Mouse (Mus musculus): ENCODE results near the gene Gpr161. TPM values are rescaled to one million over a fixed set of nuclear protein-coding genes. Genes with fewer than 3 reads are reported as not detected.
A peak's percentile ranks its signal among the peaks of the same experiment; 100 is the strongest.

Gene Gpr161
- polyA plus RNA-seq, 1 experiment from 2014 or later, result 1.4 TPM

DNA sequence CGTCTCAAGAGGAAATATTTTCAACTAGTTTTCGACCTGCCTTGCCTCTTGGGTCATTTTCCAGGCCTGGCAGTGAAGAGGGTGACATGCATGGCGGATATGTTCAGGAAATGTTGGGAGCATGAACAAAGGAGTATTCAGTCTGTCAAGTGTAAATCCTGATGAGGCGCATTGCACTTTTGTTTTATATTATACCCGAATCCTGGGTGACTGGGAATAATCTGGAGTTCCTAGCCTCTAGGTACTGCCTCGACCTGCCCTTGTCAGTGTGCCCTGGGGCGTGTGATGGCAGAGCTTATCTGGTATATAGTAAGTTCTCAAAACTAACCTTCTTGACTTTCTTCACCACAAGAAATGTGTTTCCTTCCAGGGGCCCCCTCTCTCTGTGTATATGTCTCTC, 11.5 kb upstream of the Gpr161 start:
- Histone ChIP-seq H3K27ac (replicated peaks) (no peak overlapping the region), H3K36me3 (peaks cover 10% of the 10 kb centered on the region; the same call in 1 of the 2 replicates), H3K9me3 (replicated peaks) (no peaks in the 10 kb centered on the region), H3K4me3 (no peak overlapping the region), H3K27me3 (ENCODE audit: low read depth, poor library complexity, severe bottlenecking) (no peaks in the 10 kb centered on the region), H3K4me1 (peaks cover 49% of the 10 kb centered on the region)
- 85% methylated on average over 7 of the region's 7 CpGs for WGBS
- no peak for DNase-seq (ENCODE audit: low spot score)

DNA sequence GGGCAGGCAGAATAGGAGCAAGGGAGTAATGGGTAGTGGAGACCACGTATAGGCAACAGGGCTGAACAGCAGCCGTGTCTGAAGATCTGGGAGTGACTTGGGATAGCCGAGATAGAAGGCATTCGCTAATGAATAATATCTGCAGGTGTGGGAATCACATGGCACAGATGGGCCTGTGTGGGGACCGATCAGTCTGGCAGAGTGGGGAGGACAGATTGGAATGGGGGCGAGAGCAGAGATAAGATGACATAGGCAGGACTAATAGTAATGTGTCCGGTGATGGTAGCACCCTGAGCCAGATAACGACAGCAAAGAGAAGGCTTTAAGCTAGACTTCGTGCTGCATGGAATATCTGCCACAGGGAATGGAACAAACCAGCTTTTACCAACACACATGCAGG, 7.4 kb upstream of the Gpr161 start:
- Histone ChIP-seq H3K9me3 (replicated peaks) (no peaks in the 10 kb centered on the region), H3K4me1 (peaks cover 21% of the 10 kb centered on the region), H3K36me3 (peaks cover 16% of the 10 kb centered on the region), H3K27ac (replicated peaks) (no peak overlapping the region), H3K27me3 (ENCODE audit: low read depth, poor library complexity, severe bottlenecking) (no peaks in the 10 kb centered on the region), H3K4me3 (no peak overlapping the region)
- no peak for DNase-seq (ENCODE audit: low spot score)
- WGBS, result 95% methylated on average over 9 of the region's 9 CpGs

DNA sequence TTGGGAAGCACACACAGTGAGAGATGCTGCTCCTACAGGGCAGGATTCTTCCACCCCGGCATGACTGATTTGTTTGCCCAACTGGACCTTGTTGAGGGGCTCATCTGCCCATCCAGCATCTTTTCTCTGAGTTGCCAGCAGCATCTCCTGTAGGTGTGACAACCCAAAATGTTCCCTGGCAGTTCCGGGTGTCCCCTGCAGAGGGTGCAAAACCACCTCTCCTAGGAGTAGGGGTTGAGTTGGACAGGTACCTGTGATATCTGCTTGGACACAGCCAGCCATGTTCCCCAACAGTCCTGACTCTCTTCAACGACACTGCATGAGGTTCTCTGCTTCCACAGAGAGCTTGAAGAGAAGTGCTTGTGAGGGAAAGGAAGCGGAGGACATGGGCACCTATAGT, 5.8 kb upstream of the Gpr161 start:
- no peak for DNase-seq (ENCODE audit: low spot score)
- H3K9me3 ChIP-seq (replicated peaks), result no peaks in the 10 kb centered on the region
- WGBS, result 94% methylated on average over 4 of the region's 4 CpGs

DNA sequence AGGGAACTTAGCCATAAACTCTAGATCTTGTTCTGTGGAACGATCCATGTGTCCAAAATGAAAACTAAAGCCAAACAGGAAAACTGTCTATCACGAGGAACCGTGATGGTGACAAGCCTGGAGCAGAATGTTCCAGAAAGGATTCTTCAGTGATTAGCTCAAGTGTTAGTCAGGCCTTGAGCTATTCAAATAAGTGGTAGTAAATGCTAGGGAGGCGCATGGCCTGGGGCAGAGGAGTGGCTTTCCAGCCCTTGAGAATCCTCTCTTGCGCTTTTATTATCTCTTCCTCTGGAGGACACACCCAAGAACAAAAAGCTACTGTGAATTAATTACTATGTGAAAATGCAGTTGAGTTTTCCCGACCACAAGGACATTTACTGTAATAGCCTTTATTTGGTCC, 4.0 kb upstream of the Gpr161 start:
- Histone ChIP-seq H3K27me3 (ENCODE audit: low read depth, poor library complexity, severe bottlenecking) (no peaks in the 10 kb centered on the region), H3K4me3 (no peak overlapping the region), H3K36me3 (peaks cover 48% of the 10 kb centered on the region), H3K9me3 (replicated peaks) (no peaks in the 10 kb centered on the region), H3K4me1 (no peaks in the 10 kb centered on the region), H3K27ac (replicated peaks) (no peak overlapping the region)
- WGBS, result 95% methylated on average over 6 of the region's 6 CpGs
- no peak for DNase-seq (ENCODE audit: low spot score)

More for the DNA sequence above, 5.8 kb upstream of the Gpr161 start:
- Histone ChIP-seq H3K36me3 (peaks cover 30% of the 10 kb centered on the region), H3K27me3 (ENCODE audit: low read depth, poor library complexity, severe bottlenecking) (no peaks in the 10 kb centered on the region), H3K27ac (replicated peaks) (no peak overlapping the region), H3K4me3 (no peak overlapping the region), H3K4me1 (peaks cover 5% of the 10 kb centered on the region)

DNA sequence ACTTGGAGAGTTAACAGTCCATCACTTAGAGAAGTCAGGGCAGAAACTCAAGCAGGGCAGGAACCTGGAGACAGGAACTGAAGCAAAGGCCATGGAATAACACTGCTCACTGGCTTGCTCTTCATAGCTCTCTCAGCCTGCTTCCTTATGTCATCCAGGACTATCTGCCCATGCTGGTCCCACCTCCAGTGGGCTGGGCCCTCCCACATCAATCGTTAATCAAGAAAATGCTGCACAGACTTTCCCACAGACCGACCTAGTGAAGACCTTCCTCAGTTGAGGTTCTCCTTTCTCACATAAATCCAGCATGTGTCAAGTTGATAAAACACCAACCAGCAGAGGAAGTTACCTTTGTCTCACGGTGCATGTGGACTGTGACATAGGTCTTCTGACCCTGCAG, 5.5 kb downstream of the Gpr161 start:
- DNase-seq (ENCODE audit: low spot score), result no peak
- Histone ChIP-seq H3K27ac (replicated peaks) (no peak overlapping the region), H3K27me3 (ENCODE audit: low read depth, poor library complexity, severe bottlenecking) (no peaks in the 10 kb centered on the region), H3K9me3 (replicated peaks) (no peaks in the 10 kb centered on the region), H3K36me3 (peaks cover 12% of the 10 kb centered on the region), H3K4me3 (no peak overlapping the region), H3K4me1 (no peaks in the 10 kb centered on the region)
- 93% methylated on average over 3 of the region's 3 CpGs for WGBS

DNA sequence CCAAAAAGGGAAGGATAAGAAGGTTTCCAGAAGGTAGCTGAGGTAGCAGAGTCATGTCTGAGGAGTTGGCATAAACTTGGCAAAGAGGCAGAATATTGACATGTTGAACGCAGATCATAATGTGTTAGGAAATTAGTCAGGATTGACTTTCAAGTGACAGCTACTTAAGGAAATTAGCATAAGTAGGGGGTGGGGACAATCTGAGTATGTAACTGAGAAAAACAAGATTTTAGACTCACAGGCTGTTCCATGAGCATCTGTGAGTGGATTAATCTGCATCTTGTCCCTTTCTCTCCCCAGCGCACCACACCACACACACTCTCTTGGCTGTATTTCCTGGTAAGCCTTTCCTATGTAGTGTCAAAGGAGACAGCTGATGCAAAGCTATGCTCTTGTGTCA, 6.0 kb downstream of the Gpr161 start:
- Histone ChIP-seq H3K36me3 (peaks cover 12% of the 10 kb centered on the region), H3K9me3 (replicated peaks) (no peaks in the 10 kb centered on the region), H3K4me1 (no peaks in the 10 kb centered on the region), H3K27me3 (ENCODE audit: low read depth, poor library complexity, severe bottlenecking) (no peaks in the 10 kb centered on the region), H3K4me3 (no peak overlapping the region), H3K27ac (replicated peaks) (no peak overlapping the region)
- WGBS, result 92% methylated on average over 2 of the region's 2 CpGs
- DNase-seq (ENCODE audit: low spot score), result no peak

DNA sequence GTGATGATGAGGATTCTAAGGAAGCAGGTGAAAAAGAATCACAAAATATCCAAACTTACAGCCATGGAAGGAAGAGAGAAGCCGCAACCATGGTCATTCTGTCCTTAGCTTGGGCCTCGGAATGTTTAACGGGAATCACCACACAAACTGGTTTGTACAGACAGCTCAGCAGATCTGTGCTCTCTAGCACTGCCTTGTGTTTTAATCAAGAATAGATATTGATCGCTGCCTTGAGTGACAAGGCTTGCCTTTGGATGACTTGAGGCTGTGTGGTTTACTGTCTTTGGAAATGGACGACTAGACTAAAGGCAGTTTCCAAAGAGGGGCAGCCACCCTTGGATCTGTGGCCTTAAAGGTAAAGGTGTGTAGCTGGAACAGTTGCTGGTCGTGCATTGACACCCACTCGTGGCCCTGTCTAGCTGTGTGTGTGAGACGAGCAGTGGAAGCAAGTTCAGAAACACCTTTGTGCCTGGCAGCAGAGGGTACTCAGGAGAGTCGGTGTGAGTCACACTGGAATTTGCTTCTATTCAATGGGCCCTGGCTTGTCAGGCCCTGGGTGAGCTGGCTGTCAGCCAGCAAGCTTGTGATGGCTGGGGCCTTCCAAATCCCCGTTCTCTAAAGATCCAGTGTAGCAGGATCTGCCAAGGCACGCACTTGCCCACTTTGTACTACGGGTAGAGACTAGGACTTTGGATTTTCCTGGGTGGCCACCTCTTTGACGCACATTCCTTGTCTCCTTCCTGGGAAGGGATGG, 7.0 kb downstream of the Gpr161 start:
- Histone ChIP-seq H3K27me3 (ENCODE audit: low read depth, poor library complexity, severe bottlenecking) (no peaks in the 10 kb centered on the region), H3K36me3 (peaks cover 17% of the 10 kb centered on the region), H3K9me3 (replicated peaks) (no peaks in the 10 kb centered on the region), H3K27ac (replicated peaks) (no peak overlapping the region), H3K4me1 (no peaks in the 10 kb centered on the region), H3K4me3 (no peak overlapping the region)
- 89% methylated on average over 13 of the region's 13 CpGs for WGBS
- DNase-seq (ENCODE audit: low spot score), result no peak

DNA sequence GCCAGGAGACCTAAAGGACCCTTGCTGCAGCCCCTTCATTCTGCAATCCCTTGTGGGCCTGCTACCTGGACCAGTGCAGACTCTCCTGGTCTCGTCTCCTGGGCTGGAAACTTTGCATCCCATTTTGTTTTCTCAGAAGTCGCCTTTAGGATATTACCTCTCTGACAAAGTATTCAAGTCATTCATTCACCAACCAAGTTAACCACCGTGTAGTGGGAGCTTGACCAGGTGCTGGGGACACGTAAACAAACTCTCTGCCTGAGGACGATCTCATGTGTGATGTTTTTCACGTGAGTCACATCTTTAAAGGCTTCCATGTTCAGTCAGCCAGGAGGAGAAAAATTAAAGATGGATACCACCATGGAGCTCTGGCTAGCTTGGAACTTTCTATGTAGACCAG, 7.6 kb downstream of the Gpr161 start:
- no peaks in the 10 kb centered on the region for H3K4me1 ChIP-seq
- H3K27me3 ChIP-seq (ENCODE audit: low read depth, poor library complexity, severe bottlenecking), result no peaks in the 10 kb centered on the region
- H3K4me3 ChIP-seq, result no peak overlapping the region
- 90% methylated on average over 6 of the region's 6 CpGs for WGBS
- no peaks in the 10 kb centered on the region for H3K9me3 ChIP-seq (replicated peaks)
- H3K27ac ChIP-seq (replicated peaks), result no peak overlapping the region
- DNase-seq (ENCODE audit: low spot score), result no peak
- H3K36me3 ChIP-seq, result peaks cover 23% of the 10 kb centered on the region

DNA sequence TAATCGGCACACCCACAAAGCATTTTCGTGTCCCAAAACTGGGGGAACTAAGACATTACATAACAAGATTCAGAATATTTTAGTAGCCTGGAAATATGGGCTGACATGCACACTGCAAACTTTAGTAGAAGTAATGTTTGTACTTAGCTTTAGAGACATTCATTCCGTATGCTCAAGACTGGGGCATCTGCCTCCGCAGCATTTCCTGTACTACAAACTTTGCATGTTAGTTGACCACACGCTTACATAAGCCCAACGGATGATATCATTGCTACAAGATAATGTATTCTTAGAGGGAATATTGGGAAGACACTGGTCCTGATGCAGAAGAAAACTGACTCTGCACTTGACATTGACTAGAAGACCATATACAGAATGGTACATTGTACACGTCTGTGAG, 8.8 kb downstream of the Gpr161 start:
- WGBS, result 90% methylated on average over 7 of the region's 7 CpGs

DNA sequence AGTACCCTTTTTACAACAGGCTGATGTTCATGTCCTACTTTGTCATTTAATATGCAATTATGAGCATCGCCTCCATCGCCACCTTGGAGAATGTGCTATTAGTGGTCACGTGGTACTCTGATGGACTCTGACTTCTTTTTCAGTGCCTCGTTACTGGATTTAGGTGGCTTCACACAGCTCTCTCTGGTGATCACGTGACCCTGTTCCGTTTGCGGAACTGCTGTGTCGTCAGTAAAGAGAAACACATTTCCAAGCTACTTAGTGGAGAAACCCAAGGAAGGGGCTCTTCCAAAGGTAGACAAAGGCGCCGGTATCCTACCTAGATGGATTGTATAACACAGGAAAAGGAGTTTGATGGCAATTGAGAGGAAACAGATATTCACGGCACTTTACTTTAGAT, 12.6 kb downstream of the Gpr161 start:
- no peak overlapping the region for H3K27ac ChIP-seq (replicated peaks)
- no peaks in the 10 kb centered on the region for H3K4me1 ChIP-seq
- 84% methylated on average over 11 of the region's 11 CpGs for WGBS
- H3K27me3 ChIP-seq (ENCODE audit: low read depth, poor library complexity, severe bottlenecking), result no peaks in the 10 kb centered on the region
- H3K9me3 ChIP-seq (replicated peaks), result no peaks in the 10 kb centered on the region
- no peak for DNase-seq (ENCODE audit: low spot score)
- H3K36me3 ChIP-seq, result peaks cover 71% of the 10 kb centered on the region
- no peak overlapping the region for H3K4me3 ChIP-seq

More for the DNA sequence above, 8.8 kb downstream of the Gpr161 start:
- no peak overlapping the region for H3K27ac ChIP-seq (replicated peaks)
- no peak for DNase-seq (ENCODE audit: low spot score)
- H3K9me3 ChIP-seq (replicated peaks), result no peaks in the 10 kb centered on the region
- H3K27me3 ChIP-seq (ENCODE audit: low read depth, poor library complexity, severe bottlenecking), result no peaks in the 10 kb centered on the region
- peaks cover 34% of the 10 kb centered on the region for H3K36me3 ChIP-seq
- H3K4me3 ChIP-seq, result no peak overlapping the region
- H3K4me1 ChIP-seq, result no peaks in the 10 kb centered on the region

DNA sequence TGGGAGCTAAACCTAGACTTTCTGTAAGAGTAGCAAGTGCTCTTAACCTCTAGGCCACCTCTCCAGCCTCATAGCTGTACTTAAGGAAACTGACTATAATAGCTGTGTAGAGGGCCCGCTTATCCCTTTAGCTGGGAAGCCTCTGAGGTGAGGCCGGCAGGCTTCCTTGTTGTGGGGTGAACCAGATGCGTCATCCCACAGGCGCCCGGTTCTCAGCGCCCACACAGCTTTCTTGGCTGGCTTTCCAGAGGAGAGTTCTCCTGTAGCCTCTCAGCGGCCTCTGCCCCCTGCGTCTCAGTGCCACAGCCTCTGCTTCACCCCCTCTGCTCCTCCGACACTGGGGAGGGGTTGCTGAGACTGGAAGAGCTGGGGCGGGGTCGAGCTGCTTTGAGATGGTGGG, 20.8 kb downstream of the Gpr161 start:
- Histone ChIP-seq H3K27ac (replicated peaks) (peak overlapping the region; percentile 35; the same call in 1 of the 2 replicates), H3K4me3 (no peak overlapping the region), H3K9me3 (replicated peaks) (no peaks in the 10 kb centered on the region), H3K4me1 (peaks cover 13% of the 10 kb centered on the region; the same call in 1 of the 2 replicates), H3K27me3 (ENCODE audit: low read depth, poor library complexity, severe bottlenecking) (no peaks in the 10 kb centered on the region), H3K36me3 (peaks cover 74% of the 10 kb centered on the region)
- WGBS, result 39% methylated on average over 11 of the region's 11 CpGs
- DNase-seq (ENCODE audit: low spot score), result no peak

DNA sequence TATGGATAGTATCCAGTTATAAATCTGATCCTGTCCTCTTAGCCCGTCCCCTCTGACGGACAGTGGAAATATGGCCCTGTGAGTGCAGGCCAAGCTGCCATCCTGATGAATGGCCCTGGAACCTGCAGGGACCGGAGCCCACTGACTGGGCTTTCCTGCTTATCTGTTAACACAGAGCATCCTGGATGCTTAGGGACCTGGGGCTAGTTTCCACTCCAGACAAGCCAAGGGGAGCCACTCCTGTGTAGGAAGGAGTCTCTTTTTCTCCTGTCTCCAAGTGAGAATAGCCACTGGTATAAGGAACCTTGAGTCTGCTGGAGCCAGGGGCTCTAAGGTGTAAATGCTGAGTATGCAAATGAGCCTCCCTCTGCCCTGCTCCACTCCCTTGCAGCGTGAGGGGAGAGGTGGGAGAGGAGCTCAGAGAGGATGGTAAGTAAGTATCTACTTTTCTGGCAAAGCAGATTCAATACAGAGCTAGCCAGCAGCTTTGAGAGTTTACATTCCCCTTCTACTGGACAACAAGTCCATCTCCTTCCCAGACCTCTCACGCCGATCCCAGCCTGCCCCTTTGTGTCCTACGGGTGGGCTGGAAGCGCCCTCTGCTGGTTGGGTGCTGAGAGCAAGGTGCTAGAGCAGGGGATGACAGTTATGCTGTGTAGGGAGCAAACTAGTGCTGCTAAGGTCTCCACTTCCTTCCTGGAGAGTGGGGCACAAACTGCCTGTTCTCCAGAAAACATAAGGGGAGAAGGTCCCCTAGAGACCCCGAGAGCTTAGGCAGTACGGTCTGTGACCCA, 24.7 kb downstream of the Gpr161 start:
- peak; percentile 74 for DNase-seq (ENCODE audit: low spot score)
- WGBS, result 45% methylated on average over 10 of the region's 10 CpGs
- 0 out of 2 replicates have a peak overlapping the region, but pooled peaks have one; percentile 28 for H3K27ac ChIP-seq (replicated peaks)
- H3K36me3 ChIP-seq, result peaks cover 70% of the 10 kb centered on the region
- H3K4me3 ChIP-seq, result no peak overlapping the region
- H3K9me3 ChIP-seq (replicated peaks), result no peaks in the 10 kb centered on the region
- no peaks in the 10 kb centered on the region for H3K27me3 ChIP-seq (ENCODE audit: low read depth, poor library complexity, severe bottlenecking)
- peaks cover 13% of the 10 kb centered on the region; the same call in 1 of the 2 replicates for H3K4me1 ChIP-seq

DNA sequence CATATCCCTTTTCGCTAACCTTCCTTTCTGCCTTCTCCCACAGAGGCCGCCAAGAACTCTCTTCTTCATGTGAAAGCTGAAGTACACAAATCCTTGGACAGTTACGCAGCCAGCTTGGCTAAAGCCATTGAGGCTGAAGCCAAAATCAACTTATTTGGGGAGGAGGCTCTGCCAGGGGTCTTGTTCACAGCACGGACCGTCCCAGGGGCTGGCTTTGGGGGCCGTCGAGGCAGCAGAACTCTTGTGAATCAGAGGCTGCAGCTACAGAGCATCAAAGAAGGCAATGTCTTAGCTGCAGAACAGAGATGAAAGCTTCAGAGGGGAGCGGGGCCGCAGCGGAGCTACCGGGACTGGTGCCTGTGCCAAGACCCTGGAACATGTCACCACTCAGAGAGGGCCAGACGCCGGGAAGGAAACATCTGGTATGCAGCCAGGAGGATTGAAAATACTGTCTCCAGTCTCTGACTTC, 25.8 kb downstream of the Gpr161 start:
- H3K4me1 ChIP-seq, result peaks cover 6% of the 10 kb centered on the region; the same call in 1 of the 2 replicates
- H3K4me3 ChIP-seq, result no peak overlapping the region
- 95% methylated on average over 13 of the region's 13 CpGs for WGBS
- no peak overlapping the region for H3K27ac ChIP-seq (replicated peaks)
- H3K27me3 ChIP-seq (ENCODE audit: low read depth, poor library complexity, severe bottlenecking), result no peaks in the 10 kb centered on the region
- DNase-seq (ENCODE audit: low spot score), result no peak
- no peaks in the 10 kb centered on the region for H3K9me3 ChIP-seq (replicated peaks)
- H3K36me3 ChIP-seq, result peaks cover 75% of the 10 kb centered on the region

All from midbrain, embryonic 10.5 days (tissue).